Mouse (Mus musculus) erythroblast, adult 5-6 weeks (primary cell): ENCODE measurements around the gene Lsm11. TPM values are rescaled to one million over a fixed set of nuclear protein-coding genes. Genes with fewer than 3 reads are reported as not detected.

Experiments used
- ATAC-seq: replicated peaks from 2 replicates; pipeline ENCODE4 v1.8.0; 2016; ENCODE audit warnings: moderate number of reproducible peaks, mild to moderate bottlenecking, moderate TSS enrichment, inconsistent platforms; ENCODE audit not compliant: poor library complexity, low FRiP score, severe bottlenecking
- total RNA-seq, 2 experiments: library from RNA; stranded (forward) in 1 of 2; stranded (reverse) in 1 of 2; fragments of 150-400 nt in 1 of 2; fragments of 200-764, 138-1000 nt in 1 of 2; gene quantifications; 2 replicates each; pipeline versions ENCODE4 v1.2.3 to v1.2.4; 2015 to 2017; ENCODE audit warnings: low replicate concordance in 2 of 2

The Lsm11 gene
- 0.63 TPM in 1 of 2 replicates, not detected in the other for total RNA-seq (2015; ENCODE audit: low replicate concordance)
- 0.51 and 0.84 TPM in 2 replicates for total RNA-seq (2017; ENCODE audit: low replicate concordance)

GRCm38 (mm10) chr11:45944643-45945156 is at the start of gene Lsm11:
Gene Lsm11, minus strand, starts transcription at chr11:45944935.
- ATAC-seq = peak; percentile 92

DNA sequence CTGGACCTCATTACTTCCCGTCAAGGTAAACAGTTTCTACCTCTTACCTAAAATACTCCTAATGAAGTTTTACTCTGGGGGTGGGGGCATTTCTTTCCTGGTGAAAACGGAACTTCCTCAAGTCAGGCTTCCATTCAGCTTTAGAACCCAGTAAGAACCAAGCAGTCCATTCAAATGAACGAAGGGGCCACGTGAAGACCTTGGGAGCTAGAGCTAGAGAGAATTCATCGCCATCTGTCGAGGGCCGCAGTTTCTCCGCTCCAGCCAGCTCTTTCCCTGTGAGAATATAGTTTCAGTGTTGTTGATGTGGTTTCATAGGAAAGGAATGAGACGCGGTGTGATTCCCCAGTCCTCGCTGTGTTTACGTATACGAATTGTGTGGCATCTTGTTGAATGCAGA is 47.4 kb upstream of the Lsm11 start:
- ATAC-seq = no peak

- ATAC-seq = no peak
Observed at GRCm38 (mm10) chr11:45991604-45992003, 46.9 kb upstream of the Lsm11 start.

- ATAC-seq = no peak
Observed at GRCm38 (mm10) chr11:45980893-45981253, 36.1 kb upstream of the Lsm11 start.

DNA sequence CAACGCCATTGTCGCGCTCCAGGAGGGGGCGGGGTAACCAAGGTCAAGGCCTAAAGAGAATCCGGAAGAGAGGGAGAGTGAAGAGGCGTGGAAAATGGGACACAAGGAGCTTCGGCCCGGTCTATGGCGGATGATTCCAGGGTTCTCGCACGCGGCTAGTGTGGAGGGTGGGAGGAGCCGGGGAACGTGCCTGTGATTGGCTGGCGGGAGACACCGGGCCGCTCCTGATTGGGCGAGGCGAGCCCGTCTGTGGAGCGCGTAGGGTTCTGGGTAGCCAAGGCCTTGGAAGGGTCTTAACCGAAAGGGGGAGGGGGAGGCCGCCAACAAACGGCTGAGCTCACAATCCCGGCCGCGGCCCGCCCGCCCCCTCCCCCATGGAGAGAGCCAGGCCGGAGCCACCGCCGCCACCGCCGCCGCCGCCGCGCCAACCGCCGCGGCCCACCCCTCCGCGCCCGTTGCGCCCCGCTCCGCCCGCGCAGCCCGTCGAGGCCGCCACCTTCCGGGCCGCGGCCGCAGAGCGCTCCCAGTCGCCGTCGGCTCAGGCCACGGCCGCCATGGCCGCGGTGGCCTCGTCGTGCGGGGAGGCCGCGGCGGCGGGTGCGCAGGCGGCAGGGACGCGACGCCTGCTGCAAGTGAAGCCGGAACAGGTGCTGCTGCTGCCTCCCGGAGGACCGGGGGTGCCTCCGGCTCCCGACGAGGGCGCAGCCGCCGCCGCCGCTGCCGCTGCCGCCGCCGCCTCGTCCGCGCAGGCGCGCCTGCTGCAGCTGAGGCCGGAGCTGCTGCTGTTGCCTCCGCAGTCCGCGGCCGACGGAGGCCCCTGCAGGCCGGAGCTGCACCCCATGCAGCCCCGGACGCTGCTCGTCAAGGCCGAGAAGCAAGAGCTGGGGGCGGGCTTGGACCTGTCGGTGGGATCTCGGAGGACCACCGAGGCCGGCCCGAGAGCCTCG is 35.5 kb upstream of the Lsm11 start, which contains the start of gene Sox30:
TSS of gene Sox30 (plus strand) at position 365 of the 947 bp plus-strand sequence.
- no peak for ATAC-seq

- ATAC-seq = no peak
Observed at GRCm38 (mm10) chr11:45976061-45976460, 31.3 kb upstream of the Lsm11 start.

DNA sequence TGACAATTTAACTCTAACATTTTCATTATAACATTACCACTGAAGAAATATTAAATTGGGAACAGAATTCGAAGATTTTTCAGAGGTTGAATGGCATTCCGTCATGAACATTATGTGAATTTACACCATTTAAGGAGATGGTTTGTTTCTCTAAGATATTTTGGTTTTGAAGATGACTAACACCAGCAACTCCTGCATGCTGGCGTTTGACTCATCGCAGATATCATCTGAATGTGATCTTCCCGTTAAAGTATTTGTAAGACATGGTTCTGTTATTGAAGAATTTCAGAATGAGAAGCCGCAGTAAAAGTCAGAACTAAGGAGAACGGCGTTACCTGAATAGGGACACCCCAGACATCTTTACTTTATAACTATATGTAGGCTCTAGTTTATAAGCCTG is 29.7 kb upstream of the Lsm11 start:
- no peak for ATAC-seq

- ATAC-seq = no peak
Observed at GRCm38 (mm10) chr11:45973635-45974034, 28.9 kb upstream of the Lsm11 start.

GRCm38 (mm10) chr11:45968466-45968865 is 23.7 kb upstream of the Lsm11 start:
- no peak for ATAC-seq

- ATAC-seq = no peak
Observed at GRCm38 (mm10) chr11:45966896-45967295, 22.2 kb upstream of the Lsm11 start.

DNA sequence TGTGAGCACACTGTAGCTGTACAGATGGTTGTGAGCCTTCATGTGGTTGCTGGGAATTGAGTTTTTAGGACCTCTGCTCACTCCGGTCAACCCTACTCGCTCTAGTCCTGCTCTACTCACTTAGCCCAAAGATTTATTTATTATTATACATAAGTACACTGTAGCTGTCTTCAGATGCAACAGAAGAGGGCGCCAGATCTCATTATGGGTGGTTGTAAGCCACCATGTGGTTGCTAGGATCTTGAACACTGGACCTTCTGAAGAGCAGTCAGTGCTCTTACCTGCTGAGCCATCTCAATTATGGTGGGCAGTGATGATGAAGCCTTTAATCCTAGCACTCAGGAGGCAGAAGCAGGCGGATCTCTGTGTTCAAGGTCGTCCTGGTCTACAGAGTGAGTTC is 15.3 kb upstream of the Lsm11 start:
- ATAC-seq = no peak

GRCm38 (mm10) chr11:45959598-45959997 is 14.9 kb upstream of the Lsm11 start:
- no peak for ATAC-seq

- ATAC-seq = peak; percentile 97
Observed at GRCm38 (mm10) chr11:45955127-45955627, 10.4 kb upstream of the Lsm11 start, which contains the start of gene Thg1l. Gene Thg1l, minus strand, starts transcription at chr11:45955494.

DNA sequence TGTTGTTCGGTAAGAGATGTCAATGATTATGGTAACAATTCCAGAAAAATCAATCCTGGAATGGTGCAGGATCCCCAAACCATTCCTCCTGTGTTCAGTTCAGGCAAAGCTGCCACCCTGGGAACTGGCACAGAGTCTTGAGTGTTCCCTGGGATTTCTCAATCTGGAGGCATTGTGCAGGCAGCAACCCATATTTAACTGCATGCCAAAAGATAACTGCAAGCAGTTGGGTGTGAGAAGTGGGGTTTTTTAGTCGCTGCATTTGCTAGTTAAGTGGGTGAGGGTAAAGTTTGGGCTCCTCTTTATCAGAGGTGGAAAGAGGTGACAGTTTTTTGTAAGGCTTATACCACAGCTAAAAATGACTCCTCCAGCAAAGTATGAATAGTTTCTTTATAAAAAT is 2.8 kb upstream of the Lsm11 start:
- no peak for ATAC-seq

- ATAC-seq = no peak
Observed at GRCm38 (mm10) chr11:45946796-45947195, 2.1 kb upstream of the Lsm11 start.

GRCm38 (mm10) chr11:45943891-45944642 is 668 bp downstream of the Lsm11 start:
- 0 out of 2 replicates have a peak, but pooled peaks have one; percentile 20 for ATAC-seq

- no peak for ATAC-seq
Observed at GRCm38 (mm10) chr11:45943108-45943705, 1.5 kb downstream of the Lsm11 start.

DNA sequence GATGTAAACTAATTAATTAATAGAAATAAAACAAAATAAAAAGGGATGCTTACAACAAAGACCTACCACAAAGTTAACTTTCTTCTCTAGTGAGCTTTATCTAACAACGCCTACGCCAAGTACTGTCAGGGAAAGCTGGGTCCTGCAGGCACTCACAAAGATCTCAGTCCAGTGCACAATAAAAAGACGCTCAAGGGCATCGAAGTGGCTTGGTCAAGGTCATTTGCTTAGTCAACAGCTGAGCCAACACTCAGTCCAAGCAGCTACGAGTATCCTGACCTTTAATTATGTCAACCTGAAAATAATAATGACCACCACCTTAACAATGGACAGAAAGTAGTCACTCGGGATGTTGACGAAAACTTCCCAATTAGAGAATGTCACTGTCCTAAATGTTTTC is 2.5 kb downstream of the Lsm11 start:
- ATAC-seq = no peak

- ATAC-seq = no peak
Observed at GRCm38 (mm10) chr11:45938917-45939316, 5.8 kb downstream of the Lsm11 start.

- no peak for ATAC-seq
Observed at GRCm38 (mm10) chr11:45937478-45937877, 7.3 kb downstream of the Lsm11 start.
